In the genomic region with DNA sequence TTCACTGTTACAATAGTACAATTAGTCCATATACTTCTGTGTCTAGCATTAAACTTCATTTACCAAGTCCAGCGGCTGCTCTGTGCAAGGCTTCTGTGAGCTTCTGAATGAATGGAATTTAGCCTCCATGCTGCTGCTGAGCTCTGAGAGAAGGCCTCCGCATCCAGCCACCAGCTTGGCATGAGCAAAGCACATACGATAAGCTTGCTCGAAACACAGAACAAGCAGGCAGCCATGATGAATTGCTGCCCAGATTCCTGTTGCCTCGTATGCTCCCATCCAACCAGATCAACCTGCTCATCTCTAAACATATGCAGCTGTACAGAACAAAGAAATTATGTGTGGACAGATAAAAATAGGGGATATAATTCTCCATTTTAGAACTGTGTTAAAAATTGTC, we compare ENCODE assay signal across 22 mouse cellular contexts.
A peak's percentile ranks its signal among the peaks of the same experiment; 100 is the strongest.
DNase-seq lines count a peak whose midpoint lies in the region; ATAC-seq and TF ChIP-seq lines count a peak whose summit lies in the region.
"Had no signal": no experiment of that assay in that cellular context is flagged by ENCODE, and none has a peak within 500 bp of the region (broad histone marks: within the 10 kb centered on the region; RNA-seq: fewer than 3 reads in every experiment).

No protein-coding gene starts in this region.

- H3K4me3 ChIP-seq in forebrain, postnatal 0 days (ENCODE audit: low read depth, low read length), result no peak overlapping the region
- H3K4me3 ChIP-seq: embryonic facial prominence, embryonic 12.5 days; hindbrain, embryonic 12.5 days; limb, embryonic 13.5 days; midbrain, embryonic 12.5 days had no signal

- H3K36me3 ChIP-seq in forebrain, postnatal 0 days (ENCODE audit: insufficient read depth), result no peaks in the 10 kb centered on the region
- H3K36me3 ChIP-seq: embryonic facial prominence, embryonic 12.5 days; hindbrain, embryonic 12.5 days; limb, embryonic 13.5 days; midbrain, embryonic 12.5 days had no signal

- ATAC-seq in frontal cortex, adult (ENCODE audit: low TSS enrichment), result peak; percentile 22; the same call in 1 of the 2 replicates
- peak; percentile 76 for ATAC-seq in forebrain, postnatal 0 days
- ATAC-seq: Patski had no signal

- no peak for DNase-seq in frontal cortex, postnatal 10 days (ENCODE audit: low spot score in 2 of 2)
- DNase-seq in layer of hippocampus, adult 9-11 months, result peak; percentile 5
- DNase-seq in layer of hippocampus, postnatal 25 days (ENCODE audit: extremely low spot score in 1 of 2, low spot score in 1 of 2), result no peak
- peak; percentile 38 to 50 for DNase-seq in right cerebral cortex, postnatal 10 days (ENCODE audit: low spot score in 2 of 2)
- DNase-seq in right cerebral cortex, adult 2 months (ENCODE audit: low spot score in 2 of 2), result no peak
- peak; percentile 54 for DNase-seq in forebrain, postnatal 0 days
- no peak for DNase-seq in Muller cell, postnatal 12 days (ENCODE audit: inconsistent ontology term)
- DNase-seq: adrenal gland, postnatal 36 days; cerebellum, adult 11-12 months; kidney, adult 2 months; lung, embryonic 14.5 days; thymus, adult 18-20 months; thymus, postnatal 4 days had no signal

- no peaks in the 10 kb centered on the region for H3K27me3 ChIP-seq in forebrain, postnatal 0 days (ENCODE audit: insufficient read depth, low read length)
- H3K27me3 ChIP-seq: embryonic facial prominence, embryonic 12.5 days; hindbrain, embryonic 12.5 days; limb, embryonic 13.5 days; midbrain, embryonic 12.5 days; Patski had no signal

- H3K4me1 ChIP-seq in forebrain, postnatal 0 days (ENCODE audit: insufficient read depth), result 0 out of 2 replicates have a peak, but pooled peaks cover 4% of the 10 kb centered on the region
- H3K4me1 ChIP-seq: embryonic facial prominence, embryonic 12.5 days; hindbrain, embryonic 12.5 days had no signal

- no peak for TF ChIP-seq CTCF in forebrain, postnatal 0 days (IDR thresholded peaks at IDR 0.05; ENCODE audit: low read depth)

- no peak overlapping the region for H3K4me2 ChIP-seq in forebrain, postnatal 0 days (ENCODE audit: low read depth)
- H3K4me2 ChIP-seq: embryonic facial prominence, embryonic 12.5 days; heart, embryonic 11.5 days; hindbrain, embryonic 12.5 days; limb, embryonic 13.5 days; lung, embryonic 14.5 days; midbrain, embryonic 12.5 days had no signal

- H3K27ac ChIP-seq in forebrain, postnatal 0 days (ENCODE audit: low read depth, low read length), result peak overlapping the region; percentile 36; the same call in 1 of the 2 replicates
- H3K27ac ChIP-seq: embryonic facial prominence, embryonic 12.5 days; hindbrain, embryonic 12.5 days; kidney, postnatal 0 days; limb, embryonic 13.5 days; liver, embryonic 14.5 days; midbrain, embryonic 12.5 days had no signal

- 58% methylated on average over 5 of the region's 5 CpGs for WGBS in forebrain, postnatal 0 days

- H3K9me3 ChIP-seq in forebrain, postnatal 0 days (ENCODE audit: low read length), result no peaks in the 10 kb centered on the region
- H3K9me3 ChIP-seq: embryonic facial prominence, embryonic 12.5 days; hindbrain, embryonic 12.5 days; limb, embryonic 13.5 days had no signal

- H3K9ac ChIP-seq in forebrain, postnatal 0 days, result no peak overlapping the region
- H3K9ac ChIP-seq: embryonic facial prominence, embryonic 12.5 days; hindbrain, embryonic 12.5 days; limb, embryonic 13.5 days; liver, embryonic 14.5 days; lung, embryonic 14.5 days; midbrain, embryonic 12.5 days had no signal

Comparison
In these comparisons a context has a peak if more than half of its experiments do, and no peak if none do; other contexts are left out.
1. DNase-seq: peak in layer of hippocampus, adult 9-11 months (single experiment), right cerebral cortex, postnatal 10 days (2 of 2) and forebrain, postnatal 0 days (single experiment); none in frontal cortex, postnatal 10 days (0 of 2), layer of hippocampus, postnatal 25 days (0 of 2), right cerebral cortex, adult 2 months (0 of 2) and Muller cell, postnatal 12 days (single experiment).